34 mouse cellular contexts compared by ENCODE assay signal in the genomic region with DNA sequence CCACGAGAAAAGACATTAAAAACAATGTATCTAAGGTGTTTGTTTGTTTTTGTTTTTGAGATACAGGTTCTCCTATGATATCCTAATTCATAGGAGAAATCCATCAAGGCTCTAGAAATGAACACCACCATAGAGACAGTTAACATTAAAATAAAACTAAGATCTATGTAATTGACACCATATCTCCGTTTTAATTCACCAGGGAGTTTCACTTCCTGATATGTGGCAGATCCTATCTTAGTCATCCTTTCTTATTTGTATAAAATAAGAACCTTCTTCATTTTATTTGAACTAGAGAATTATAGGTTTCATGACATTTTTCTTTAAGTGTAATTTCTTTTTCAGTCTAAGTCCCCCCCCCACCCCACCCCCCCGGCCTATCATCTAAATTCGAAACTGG.
"Had no signal": no experiment of that assay in that cellular context is flagged by ENCODE, and none has a peak within 500 bp of the region (broad histone marks: within the 10 kb centered on the region; RNA-seq: fewer than 3 reads in every experiment).

No protein-coding gene starts in this region.

- ATAC-seq: hindbrain, embryonic 16.5 days; hindbrain, postnatal 0 days; inflammation-experienced regulatory T-cells, adult 6 months; intestine, embryonic 15.5 days; intestine, embryonic 16.5 days; intestine, postnatal 0 days had no signal

- H3K36me3 ChIP-seq: heart, embryonic 12.5 days; heart, embryonic 13.5 days; heart, embryonic 15.5 days; hindbrain, embryonic 10.5 days; hindbrain, embryonic 13.5 days; hindbrain, embryonic 15.5 days; intestine, embryonic 15.5 days; kidney, embryonic 15.5 days had no signal

- H3K4me3 ChIP-seq: heart, embryonic 12.5 days; heart, embryonic 13.5 days; heart, embryonic 15.5 days; hindbrain, embryonic 10.5 days; hindbrain, embryonic 13.5 days; hindbrain, embryonic 15.5 days; intestine, embryonic 15.5 days; kidney, embryonic 15.5 days; layer of hippocampus, adult 2 months; left cerebral cortex, adult 2 months had no signal

- H3K9ac ChIP-seq: heart, embryonic 12.5 days; heart, embryonic 13.5 days; heart, embryonic 15.5 days; hindbrain, embryonic 13.5 days; hindbrain, embryonic 14.5 days; hindbrain, embryonic 15.5 days; intestine, embryonic 15.5 days; kidney, embryonic 15.5 days had no signal

- H3K4me1 ChIP-seq: heart, embryonic 15.5 days; hindbrain, embryonic 10.5 days; hindbrain, embryonic 13.5 days; hindbrain, embryonic 15.5 days; intestine, embryonic 15.5 days; kidney, embryonic 15.5 days had no signal

- DNase-seq: heart, postnatal 10 days; heart, postnatal 14 days; heart, postnatal 36 days; heart, postnatal 4 days; kidney, adult 11 months; kidney, adult 18-20 months; kidney, adult 2 months; kidney, adult 8-10 months; kidney, adult 9 months; kidney, postnatal 10 days; kidney, postnatal 14 days; kidney, postnatal 25 days; kidney, postnatal 36 days; kidney, postnatal 4 days; layer of hippocampus, adult 9-11 months; layer of hippocampus, postnatal 36 days had no signal

- H3K27me3 ChIP-seq: heart, embryonic 12.5 days; heart, embryonic 13.5 days; heart, embryonic 15.5 days; hindbrain, embryonic 13.5 days; hindbrain, embryonic 15.5 days; intestine, embryonic 15.5 days; kidney, embryonic 15.5 days had no signal

- H3K4me2 ChIP-seq: heart, embryonic 11.5 days; heart, embryonic 12.5 days; heart, embryonic 13.5 days; heart, embryonic 15.5 days; hindbrain, embryonic 13.5 days; hindbrain, embryonic 14.5 days; hindbrain, embryonic 15.5 days; intestine, embryonic 15.5 days; kidney, embryonic 15.5 days had no signal

- H3K9me3 ChIP-seq: heart, embryonic 12.5 days; heart, embryonic 13.5 days; heart, embryonic 15.5 days; hindbrain, embryonic 10.5 days; hindbrain, embryonic 13.5 days; hindbrain, embryonic 15.5 days; intestine, embryonic 15.5 days; kidney, embryonic 15.5 days had no signal

- H3K27ac ChIP-seq: heart, embryonic 13.5 days; heart, embryonic 15.5 days; hindbrain, embryonic 10.5 days; hindbrain, embryonic 13.5 days; hindbrain, embryonic 14.5 days; hindbrain, embryonic 15.5 days; hindbrain, postnatal 0 days; intestine, embryonic 15.5 days; kidney, embryonic 15.5 days; kidney, postnatal 0 days; layer of hippocampus, adult 2 months; left cerebral cortex, adult 2 months had no signal
